Mouse (Mus musculus) megakaryocyte, embryonic 14.5 days (primary cell): ENCODE measurements around the gene B3glct.

Source experiments
- FLI1 ChIP-seq: IDR thresholded peaks from 2 replicates; pipeline ENCODE4 v1.6.1; 2012; ENCODE audit warnings: low read length, inconsistent platforms, mixed read lengths
- GATA1 ChIP-seq: IDR thresholded peaks from 3 replicates; pipeline ENCODE4 v1.6.1; 2012; ENCODE audit warnings: mixed read lengths, low read length, inconsistent platforms, borderline replicate concordance

- TF ChIP-seq GATA1: no peak
- TF ChIP-seq FLI1: no peak
Measured at GRCm38 (mm10) chr5:149680946-149681345, 2.9 kb downstream of the B3glct start.
